Mouse (Mus musculus): Measurements from ENCODE around the gene Hsd17b7.

- TF ChIP-seq HCFC1 (IDR thresholded peaks at IDR 0.05; ENCODE audit: borderline replicate concordance, insufficient read depth, low read length) (no peak), ZC3H11A (IDR thresholded peaks at IDR 0.05; ENCODE audit: borderline replicate concordance, low read depth, low read length) (no peak), CHD2 (IDR thresholded peaks at IDR 0.05; ENCODE audit: low read depth, low read length) (no peak), MAFK (IDR thresholded peaks at IDR 0.05; ENCODE audit: insufficient read depth, low read depth, low read length) (no peak), ZNF384 (IDR thresholded peaks at IDR 0.05; ENCODE audit: low read depth, low read length) (no peak)
These were observed 59.9 kb downstream of the Hsd17b7 start for GRCm38 (mm10) chr1:169909163-169909562.

Data from ES-E14 (cell line).